Mouse (Mus musculus) thymus, postnatal 10 days (tissue): ENCODE measurements at regions not wholly inside any gene's neighbourhood (a gene's known extent, or its start where the extent isn't known, plus 50 kb on each side); places are given as distances from the start of the nearest gene placed in this dataset.

Experiments used
- DNase-seq, 2 experiments: peaks; one replicate each; pipeline ENCODE4 v3.0.0; 2021; ENCODE audit warnings: low spot score in 2 of 2

GRCm38 (mm10) chr10:8948227-8948626 is 62.4 kb upstream of the Sash1 start:
- no peak for DNase-seq

GRCm38 (mm10) chr10:8945195-8945751 is 59.4 kb upstream of the Sash1 start:
- no peak for DNase-seq

DNA sequence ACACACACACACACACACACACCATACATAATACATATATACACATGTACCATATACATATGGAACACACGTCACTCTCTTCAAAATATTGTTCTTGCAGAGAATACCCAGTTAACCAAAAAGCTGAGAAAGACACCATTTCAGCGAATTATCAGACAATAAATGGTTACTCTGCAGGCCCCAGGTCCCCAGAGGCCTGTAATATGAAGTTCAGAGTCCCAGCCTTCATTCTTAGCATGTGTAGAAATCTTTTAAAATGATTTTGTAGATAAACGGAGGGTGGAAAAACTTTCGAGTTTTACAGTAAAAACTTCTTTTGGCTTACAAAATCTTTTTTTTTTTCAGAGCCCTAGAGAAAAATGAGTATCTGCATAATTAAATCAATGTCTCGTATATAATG is 58.7 kb upstream of the Sash1 start:
- no peak for DNase-seq

DNA sequence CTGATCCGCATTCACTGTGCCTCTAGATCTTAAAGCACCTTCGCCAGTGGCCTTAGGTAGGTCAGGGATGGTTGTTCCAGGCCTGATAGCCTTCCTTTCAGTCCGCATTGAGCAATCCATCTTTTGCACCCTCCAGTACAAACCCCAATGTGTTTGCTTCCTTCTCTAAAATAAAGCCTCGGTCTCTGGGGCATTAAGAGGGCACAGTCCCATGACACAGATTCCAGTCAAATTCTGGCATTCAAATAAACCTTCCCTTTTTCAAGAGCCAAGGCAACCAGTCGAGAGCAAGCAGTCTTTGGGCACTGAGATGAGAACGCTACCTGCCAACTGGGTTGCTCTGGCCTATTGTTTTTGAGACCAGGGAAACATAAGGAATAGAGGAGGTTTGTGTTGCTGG is 57.8 kb upstream of the Sash1 start:
- DNase-seq, result no peak

DNA sequence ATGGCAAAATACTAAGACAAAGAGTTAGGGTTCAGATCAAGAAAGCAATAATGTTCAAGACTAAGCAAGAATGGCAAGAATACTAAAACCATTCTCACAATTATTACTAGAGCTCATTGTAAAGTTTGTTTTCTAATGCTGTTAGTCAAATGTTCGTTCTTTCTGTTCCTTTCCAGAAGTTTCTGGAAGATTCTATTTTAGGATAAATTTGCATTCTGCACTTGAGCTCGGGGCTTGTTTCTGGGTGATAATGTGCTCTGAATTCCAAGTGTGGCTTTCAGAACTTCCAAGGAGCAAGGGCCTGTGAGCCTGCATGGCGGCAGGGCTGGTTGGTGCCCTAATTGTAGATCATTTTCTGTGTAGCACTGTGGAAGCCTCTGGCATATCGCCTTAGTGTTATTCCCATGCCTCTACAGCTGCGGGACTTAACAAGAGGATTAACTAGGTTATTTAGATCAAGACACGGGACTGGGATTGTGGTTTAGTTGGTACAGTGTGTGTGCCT is 57.1 kb upstream of the Sash1 start:
- no peak for DNase-seq

DNA sequence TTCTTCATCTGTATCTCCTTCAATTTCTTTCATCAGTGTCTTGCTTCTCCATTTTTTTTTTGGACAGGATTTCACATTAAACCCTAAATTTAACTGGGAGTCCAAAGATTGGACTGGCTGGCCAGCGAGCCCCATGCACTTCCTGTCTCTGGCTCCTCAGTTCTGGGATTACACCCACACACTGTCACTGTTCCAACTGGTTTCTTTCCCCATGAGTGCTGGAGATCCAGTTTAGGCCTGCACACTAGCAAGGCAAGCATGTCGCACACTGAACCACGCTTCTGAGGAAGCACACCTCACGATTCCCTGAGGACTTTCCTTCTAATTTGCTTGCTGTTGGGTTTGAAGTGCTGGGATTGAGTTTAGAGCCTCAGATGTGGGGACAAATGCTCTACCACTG is 50.5 kb upstream of the Sash1 start:
- no peak for DNase-seq
